Mouse (Mus musculus): ENCODE results near the gene Skap1. TPM values are rescaled to one million over a fixed set of nuclear protein-coding genes. Genes with fewer than 3 reads are reported as not detected.

Gene Skap1
- polyA plus RNA-seq, 1 experiment from 2014 or later = 7.9 TPM

- no peak overlapping the region for H3K9ac ChIP-seq (replicated peaks)
- ATAC-seq (ENCODE audit: low FRiP score) = 0 out of 2 replicates have a peak, but pooled peaks have one; percentile 31
- no peaks in the 10 kb centered on the region for H3K36me3 ChIP-seq
- peaks cover 29% of the 10 kb centered on the region for H3K4me1 ChIP-seq
- no peaks in the 10 kb centered on the region for H3K9me3 ChIP-seq (replicated peaks)
- H3K4me2 ChIP-seq = no peak overlapping the region
- H3K27ac ChIP-seq (replicated peaks) = no peak overlapping the region
- 39% methylated on average over 7 of the region's 7 CpGs for WGBS
- H3K27me3 ChIP-seq (replicated peaks) = 0 out of 2 replicates have a peak, but pooled peaks cover 4% of the 10 kb centered on the region
- no peak overlapping the region for H3K4me3 ChIP-seq (replicated peaks)
These were observed 2.6 kb downstream of the Skap1 start for GRCm38 (mm10) chr11:96466987-96467386.

DNA sequence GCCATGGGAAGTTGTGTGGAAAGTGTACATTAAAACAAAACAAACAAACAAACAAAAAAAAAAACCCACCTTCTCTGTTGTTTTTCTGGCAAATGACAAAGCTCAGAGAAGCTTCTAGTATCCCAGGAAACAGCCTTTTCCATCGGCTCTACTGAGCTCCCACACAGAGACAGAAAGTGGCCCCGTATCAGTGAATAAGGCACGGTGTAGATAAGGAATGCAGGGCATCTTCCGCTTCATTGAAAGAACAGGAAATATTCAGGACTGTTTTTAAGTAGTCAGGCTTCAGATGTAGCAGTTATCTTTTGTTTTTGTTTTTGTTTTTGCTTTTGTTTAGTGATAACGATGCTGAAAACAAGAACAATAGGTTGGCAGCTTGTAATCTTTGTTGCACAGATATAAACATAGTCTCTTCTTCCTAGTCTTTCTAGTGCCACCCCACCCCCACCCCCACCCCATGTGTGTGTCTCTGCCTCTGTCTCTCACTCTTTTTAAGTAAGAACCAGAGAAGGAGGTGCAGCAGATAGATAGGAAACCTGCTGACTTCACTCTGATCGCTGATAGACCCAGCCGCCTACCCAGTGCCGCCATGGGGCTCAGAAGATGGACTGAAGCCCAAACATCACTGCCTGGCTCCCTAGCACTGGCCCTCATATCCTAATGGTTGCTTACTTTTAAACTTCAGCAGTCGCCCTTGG, 3.8 kb downstream of the Skap1 start:
- Histone ChIP-seq H3K27ac (replicated peaks) (no peak overlapping the region), H3K4me2 (no peak overlapping the region), H3K4me1 (peaks cover 17% of the 10 kb centered on the region), H3K9me3 (replicated peaks) (no peaks in the 10 kb centered on the region), H3K9ac (replicated peaks) (no peak overlapping the region), H3K4me3 (replicated peaks) (no peak overlapping the region), H3K36me3 (no peaks in the 10 kb centered on the region), H3K27me3 (replicated peaks) (0 out of 2 replicates have a peak, but pooled peaks cover 4% of the 10 kb centered on the region)
- 59% methylated on average over 9 of the region's 9 CpGs for WGBS
- no peak for ATAC-seq (ENCODE audit: low FRiP score)

DNA sequence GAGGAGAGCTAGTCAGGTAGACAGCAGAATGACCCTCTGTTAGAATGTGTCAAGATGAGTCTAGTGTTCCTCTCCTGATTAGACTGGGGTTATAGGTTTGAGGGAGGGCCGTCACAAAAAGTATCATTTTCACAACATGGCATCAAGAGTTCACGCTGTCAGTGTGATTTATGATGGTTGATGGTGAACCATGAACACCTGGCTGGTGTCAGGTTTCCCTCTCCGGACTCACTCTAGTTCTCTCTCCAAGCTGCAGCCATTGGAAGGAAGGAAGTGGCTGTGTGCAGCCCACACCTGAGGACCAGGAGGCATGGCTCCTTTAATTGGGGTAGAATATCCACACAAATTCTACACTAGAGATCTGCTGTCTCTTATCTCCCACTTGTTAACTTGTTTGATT, 18.3 kb downstream of the Skap1 start:
- 82% methylated on average over 3 of the region's 3 CpGs for WGBS
- no peak overlapping the region for H3K27ac ChIP-seq (replicated peaks)
- H3K9me3 ChIP-seq (replicated peaks) = no peaks in the 10 kb centered on the region
- H3K4me1 ChIP-seq = no peaks in the 10 kb centered on the region
- H3K4me3 ChIP-seq (replicated peaks) = no peak overlapping the region
- no peak overlapping the region for H3K9ac ChIP-seq (replicated peaks)
- no peak overlapping the region for H3K4me2 ChIP-seq
- H3K36me3 ChIP-seq = no peaks in the 10 kb centered on the region
- no peaks in the 10 kb centered on the region for H3K27me3 ChIP-seq (replicated peaks)
- no peak for ATAC-seq (ENCODE audit: low FRiP score)

GRCm38 (mm10) chr11:96483179-96483578, 18.8 kb downstream of the Skap1 start:
- no peaks in the 10 kb centered on the region for H3K27me3 ChIP-seq (replicated peaks)
- no peak for ATAC-seq (ENCODE audit: low FRiP score)
- H3K4me2 ChIP-seq = no peak overlapping the region
- no peaks in the 10 kb centered on the region for H3K9me3 ChIP-seq (replicated peaks)
- H3K4me1 ChIP-seq = no peaks in the 10 kb centered on the region
- no peak overlapping the region for H3K4me3 ChIP-seq (replicated peaks)
- no peak overlapping the region for H3K27ac ChIP-seq (replicated peaks)
- H3K9ac ChIP-seq (replicated peaks) = no peak overlapping the region
- H3K36me3 ChIP-seq = no peaks in the 10 kb centered on the region

- ATAC-seq (ENCODE audit: low FRiP score) = no peak
These were observed 34.1 kb downstream of the Skap1 start for GRCm38 (mm10) chr11:96498481-96498880.

GRCm38 (mm10) chr11:96501042-96501441, 36.6 kb downstream of the Skap1 start:
- H3K36me3 ChIP-seq = no peaks in the 10 kb centered on the region
- no peak for ATAC-seq (ENCODE audit: low FRiP score)
- H3K27ac ChIP-seq (replicated peaks) = no peak overlapping the region
- H3K4me2 ChIP-seq = no peak overlapping the region
- 50% methylated on average over 6 of the region's 6 CpGs for WGBS
- no peaks in the 10 kb centered on the region for H3K27me3 ChIP-seq (replicated peaks)
- no peaks in the 10 kb centered on the region for H3K4me1 ChIP-seq
- H3K9ac ChIP-seq (replicated peaks) = no peak overlapping the region
- no peak overlapping the region for H3K4me3 ChIP-seq (replicated peaks)
- H3K9me3 ChIP-seq (replicated peaks) = no peaks in the 10 kb centered on the region

More at GRCm38 (mm10) chr11:96498481-96498880, 34.1 kb downstream of the Skap1 start:
- WGBS = 60% methylated on average over 8 of the region's 8 CpGs
- Histone ChIP-seq H3K4me1 (no peaks in the 10 kb centered on the region), H3K4me2 (no peak overlapping the region), H3K36me3 (no peaks in the 10 kb centered on the region), H3K9ac (replicated peaks) (no peak overlapping the region), H3K27ac (replicated peaks) (no peak overlapping the region), H3K27me3 (replicated peaks) (no peaks in the 10 kb centered on the region), H3K4me3 (replicated peaks) (no peak overlapping the region), H3K9me3 (replicated peaks) (no peaks in the 10 kb centered on the region)

DNA sequence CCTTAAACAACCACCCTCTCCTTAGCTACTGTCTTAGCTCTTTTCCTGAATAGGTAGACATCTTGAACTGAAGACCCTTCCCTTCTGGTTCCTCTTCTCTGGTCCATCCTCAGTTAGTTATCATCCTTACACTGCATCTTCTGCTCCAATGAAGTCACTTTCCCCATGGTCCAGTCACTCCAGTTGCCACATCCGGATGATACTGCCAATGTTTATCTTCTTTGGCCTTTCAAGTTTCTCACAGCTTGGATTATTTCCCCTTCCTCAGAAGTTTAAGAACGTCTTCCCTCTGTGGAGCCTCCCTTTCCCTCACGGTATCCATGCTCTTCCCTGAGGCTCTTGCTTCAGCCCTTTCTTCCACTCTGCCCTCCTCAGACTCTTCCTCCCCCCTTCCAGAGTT, 38.6 kb downstream of the Skap1 start:
- no peaks in the 10 kb centered on the region for H3K36me3 ChIP-seq
- H3K4me3 ChIP-seq (replicated peaks) = no peak overlapping the region
- ATAC-seq (ENCODE audit: low FRiP score) = no peak
- no peak overlapping the region for H3K27ac ChIP-seq (replicated peaks)
- H3K9me3 ChIP-seq (replicated peaks) = no peaks in the 10 kb centered on the region
- no peaks in the 10 kb centered on the region for H3K4me1 ChIP-seq
- no peak overlapping the region for H3K4me2 ChIP-seq
- 78% methylated on average over 3 of the region's 3 CpGs for WGBS
- no peaks in the 10 kb centered on the region for H3K27me3 ChIP-seq (replicated peaks)
- H3K9ac ChIP-seq (replicated peaks) = no peak overlapping the region

DNA sequence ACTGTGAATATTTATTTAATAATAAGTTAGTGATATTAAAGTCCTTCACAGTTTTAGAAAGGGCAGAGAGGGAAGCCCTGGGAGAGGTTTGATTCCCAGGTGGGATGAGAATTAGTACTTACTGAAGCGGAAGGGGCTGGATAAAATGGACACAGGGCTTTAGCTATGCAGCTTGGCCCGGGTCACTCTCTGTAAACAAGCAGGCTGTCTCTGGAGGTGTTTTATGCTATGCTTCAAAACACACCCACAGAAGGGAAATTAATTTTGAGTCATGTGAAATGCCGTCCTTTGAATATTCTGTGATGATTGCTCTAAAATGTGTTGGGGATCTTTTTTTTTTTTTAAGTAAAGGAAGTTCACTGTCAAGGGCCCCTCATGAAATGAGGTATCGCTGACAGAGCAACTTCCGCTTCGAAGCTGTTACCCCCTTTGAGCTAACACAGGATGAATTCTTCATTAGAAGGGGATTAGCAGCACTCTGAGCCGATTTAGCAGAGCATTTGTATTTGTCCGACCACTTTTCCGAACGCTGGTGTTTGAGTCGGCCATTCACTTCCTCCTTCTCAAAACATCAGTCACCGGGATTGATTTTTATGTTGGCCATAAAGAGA, 40.2 kb downstream of the Skap1 start:
- no peak overlapping the region for H3K4me3 ChIP-seq (replicated peaks)
- no peak overlapping the region for H3K27ac ChIP-seq (replicated peaks)
- 70% methylated on average over 12 of the region's 12 CpGs for WGBS
- H3K27me3 ChIP-seq (replicated peaks) = no peaks in the 10 kb centered on the region
- H3K4me1 ChIP-seq = no peaks in the 10 kb centered on the region
- H3K4me2 ChIP-seq = no peak overlapping the region
- H3K9ac ChIP-seq (replicated peaks) = no peak overlapping the region
- no peaks in the 10 kb centered on the region for H3K9me3 ChIP-seq (replicated peaks)
- H3K36me3 ChIP-seq = no peaks in the 10 kb centered on the region
- ATAC-seq (ENCODE audit: low FRiP score) = no peak

GRCm38 (mm10) chr11:96505841-96506240, 41.4 kb downstream of the Skap1 start:
- no peak for ATAC-seq (ENCODE audit: low FRiP score)
- no peak overlapping the region for H3K9ac ChIP-seq (replicated peaks)
- no peaks in the 10 kb centered on the region for H3K4me1 ChIP-seq
- no peak overlapping the region for H3K4me3 ChIP-seq (replicated peaks)
- WGBS = 78% methylated on average over 5 of the region's 5 CpGs
- H3K9me3 ChIP-seq (replicated peaks) = no peaks in the 10 kb centered on the region
- H3K4me2 ChIP-seq = no peak overlapping the region
- no peaks in the 10 kb centered on the region for H3K27me3 ChIP-seq (replicated peaks)
- H3K27ac ChIP-seq (replicated peaks) = no peak overlapping the region
- no peaks in the 10 kb centered on the region for H3K36me3 ChIP-seq

DNA sequence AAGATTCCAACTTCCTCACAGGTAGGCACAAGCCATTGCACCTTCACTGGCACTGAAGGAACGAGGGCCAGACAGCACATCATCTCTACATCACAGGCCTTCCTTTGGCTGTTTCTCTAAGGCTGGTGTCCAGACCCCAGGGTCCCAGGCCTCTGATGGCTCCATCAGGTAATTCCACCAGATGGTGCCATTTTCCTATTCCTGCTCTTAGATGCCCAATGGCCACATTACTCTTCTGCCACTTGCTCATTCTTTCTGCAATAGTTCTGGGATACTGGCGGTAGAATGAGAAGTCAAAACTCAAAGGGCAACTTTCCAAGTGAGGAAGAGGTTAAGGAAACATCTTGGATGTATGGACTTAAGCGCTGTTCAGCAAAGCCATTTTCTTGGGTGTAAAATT, 50.8 kb downstream of the Skap1 start:
- no peak for ATAC-seq (ENCODE audit: low FRiP score)
- Histone ChIP-seq H3K4me1 (no peaks in the 10 kb centered on the region; the same call in 1 of the 2 replicates), H3K9ac (replicated peaks) (no peak overlapping the region), H3K4me2 (no peak overlapping the region), H3K27ac (replicated peaks) (no peak overlapping the region), H3K9me3 (replicated peaks) (no peaks in the 10 kb centered on the region), H3K36me3 (no peaks in the 10 kb centered on the region), H3K27me3 (replicated peaks) (no peaks in the 10 kb centered on the region), H3K4me3 (replicated peaks) (no peak overlapping the region)
- 91% methylated on average over 3 of the region's 3 CpGs for WGBS

GRCm38 (mm10) chr11:96524541-96524940, 60.1 kb downstream of the Skap1 start:
- Histone ChIP-seq H3K4me3 (replicated peaks) (no peak overlapping the region), H3K4me2 (no peak overlapping the region), H3K9ac (replicated peaks) (no peak overlapping the region), H3K4me1 (peaks cover 13% of the 10 kb centered on the region), H3K36me3 (no peaks in the 10 kb centered on the region), H3K9me3 (replicated peaks) (no peaks in the 10 kb centered on the region), H3K27me3 (replicated peaks) (no peaks in the 10 kb centered on the region), H3K27ac (replicated peaks) (no peak overlapping the region)
- no peak for ATAC-seq (ENCODE audit: low FRiP score)
- WGBS = 73% methylated on average over 6 of the region's 6 CpGs

- Histone ChIP-seq H3K27ac (replicated peaks) (peak overlapping the region; percentile 69), H3K4me3 (replicated peaks) (peak overlapping the region; percentile 13), H3K9me3 (replicated peaks) (no peaks in the 10 kb centered on the region), H3K4me1 (peaks cover 17% of the 10 kb centered on the region), H3K4me2 (peak overlapping the region; percentile 49), H3K36me3 (no peaks in the 10 kb centered on the region), H3K9ac (replicated peaks) (0 out of 2 replicates have a peak overlapping the region, but pooled peaks have one; percentile 4), H3K27me3 (replicated peaks) (no peaks in the 10 kb centered on the region)
- ATAC-seq (ENCODE audit: low FRiP score) = peak; percentile 61
- WGBS = 31% methylated on average over 16 of the region's 16 CpGs
These were observed 61.8 kb downstream of the Skap1 start for GRCm38 (mm10) chr11:96526137-96526621.

Data from neural tube, embryonic 15.5 days (tissue).